Mouse (Mus musculus) retina, postnatal 7 days (tissue): ENCODE measurements around the gene Arl2.
"Not testable (repeated sequence)": the region's sequence is repeated elsewhere in the genome, so short reads cannot be mapped to it uniquely, and the experiment has no call there.

Source experiments
- DNase-seq: peaks from one replicate; pipeline ENCODE4 v3.0.0-alpha.2; 2012; ENCODE audit warnings: low read depth, low spot score

The Arl2 gene

DNA sequence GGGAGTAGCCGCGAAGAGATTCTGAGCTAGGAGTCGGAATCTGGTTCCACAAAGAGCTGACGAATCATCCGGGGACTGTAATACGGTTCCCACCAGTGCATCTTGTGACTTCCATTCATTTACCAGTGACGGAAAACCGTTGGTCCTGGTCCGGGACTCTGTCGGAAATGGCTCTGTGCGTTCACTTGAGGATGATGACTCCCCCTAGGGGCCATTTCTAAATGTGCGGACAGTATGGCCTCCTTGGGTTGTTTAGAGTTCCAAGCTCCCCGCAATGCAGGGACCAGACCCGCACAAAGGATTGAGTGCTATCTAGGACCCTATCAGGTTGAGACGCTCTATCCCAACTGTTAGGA, at the start of gene Arl2:
Arl2 (minus strand) TSS at position 155 of the 356 bp plus-strand sequence.
- DNase-seq: peak; percentile 82

DNA sequence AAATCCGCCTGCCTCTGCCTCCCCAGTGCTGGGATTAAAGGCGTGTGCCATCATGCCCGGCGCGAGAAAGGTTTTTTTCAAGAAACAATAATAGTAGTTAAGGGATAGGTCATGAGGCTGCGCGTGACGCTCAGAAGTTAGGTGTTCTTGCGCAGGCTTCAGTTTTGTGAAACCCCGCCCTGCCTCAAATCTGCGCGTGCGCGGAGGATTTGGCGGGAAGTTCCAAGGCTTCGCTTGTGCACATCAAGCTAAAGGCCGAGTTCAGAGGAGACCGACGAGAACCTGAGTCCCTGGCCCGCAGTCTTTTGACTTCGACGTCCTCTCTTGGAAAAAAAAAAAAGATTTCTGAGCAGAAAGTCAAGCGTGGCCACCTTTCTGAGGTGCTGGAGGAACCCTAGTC, 42.8 kb upstream of the Arl2 start, which contains the start of gene Majin:
Majin (plus strand) TSS at position 258 of the 400 bp plus-strand sequence.
- no peak for DNase-seq

DNA sequence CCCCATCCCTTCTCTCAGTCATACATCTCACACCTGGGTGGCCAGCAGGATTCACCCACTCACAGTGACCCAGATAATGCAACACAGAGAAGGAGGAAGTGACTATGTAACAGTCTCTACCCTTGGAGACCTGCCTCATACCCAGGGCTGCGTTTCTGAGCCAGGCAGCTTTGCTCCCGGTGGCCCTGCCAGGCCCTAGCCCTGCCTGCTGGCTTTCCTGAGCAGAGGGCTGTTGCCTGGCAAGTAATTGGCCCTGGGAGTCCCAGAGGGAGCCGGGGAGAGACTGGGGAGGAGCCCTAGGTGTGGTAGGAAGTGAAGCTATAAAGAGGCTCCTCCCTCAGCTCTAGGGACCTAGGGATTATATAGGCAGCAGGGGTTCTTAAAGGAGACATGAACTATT, 41.2 kb upstream of the Arl2 start:
- peak; percentile 27 for DNase-seq

DNA sequence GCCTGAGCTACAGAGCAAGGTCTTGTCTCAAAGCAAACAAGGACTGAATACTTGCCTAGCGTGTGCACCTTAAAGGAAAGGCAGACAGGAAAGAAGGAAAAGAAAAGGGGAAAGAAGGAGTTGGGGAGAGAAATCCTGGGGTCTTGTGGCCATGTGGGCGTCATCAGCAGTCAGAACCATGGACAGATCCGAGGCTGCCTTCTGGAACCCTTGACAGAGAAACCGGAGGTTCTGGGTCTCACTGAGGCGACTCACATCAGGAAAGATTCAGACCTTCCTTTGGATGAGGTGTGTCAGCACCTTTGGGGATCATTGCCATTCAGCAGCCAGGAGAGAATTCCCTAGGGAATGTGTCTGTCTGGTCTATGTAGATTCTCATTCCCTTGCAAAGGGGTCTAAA, 40.3 kb upstream of the Arl2 start:
- no peak for DNase-seq

DNA sequence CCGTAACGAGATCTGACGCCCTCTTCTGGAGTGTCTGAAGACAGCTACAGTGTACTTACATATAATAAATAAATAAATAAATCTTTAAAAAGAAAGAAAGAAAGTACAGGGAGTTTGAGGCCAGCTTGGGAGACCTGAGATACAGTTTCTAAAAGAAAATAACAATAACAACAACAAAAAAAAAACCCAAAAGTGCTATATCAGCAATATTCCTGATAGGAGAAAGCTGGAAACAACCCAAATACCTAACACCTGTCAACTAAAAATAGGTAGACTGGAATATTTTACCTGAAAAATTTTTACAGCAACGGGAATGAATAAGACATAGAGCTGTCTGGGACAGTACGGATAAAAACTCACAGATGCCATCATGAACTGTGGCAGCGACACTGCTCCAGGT, 37.4 kb upstream of the Arl2 start:
- DNase-seq: no peak

DNA sequence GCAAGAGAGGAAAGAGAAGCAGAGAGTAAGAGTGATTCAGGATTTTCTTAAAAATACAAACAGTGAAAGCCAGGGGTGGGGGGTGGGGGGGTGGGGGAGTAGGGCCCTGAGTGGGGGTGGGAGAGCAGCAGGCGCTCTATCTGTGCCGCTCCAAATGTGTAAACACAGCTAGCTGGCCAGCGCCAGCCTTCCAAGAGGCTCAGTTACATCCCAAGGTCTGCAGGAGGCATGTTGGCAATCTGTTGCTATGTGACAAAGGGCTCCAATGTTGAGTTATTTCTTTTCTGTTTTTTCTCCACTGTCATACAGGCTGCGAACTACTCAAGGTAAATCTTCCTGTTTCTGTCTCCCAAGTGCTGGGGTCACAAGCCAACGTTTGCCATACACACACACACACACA, 33.4 kb upstream of the Arl2 start:
- no peak for DNase-seq

DNA sequence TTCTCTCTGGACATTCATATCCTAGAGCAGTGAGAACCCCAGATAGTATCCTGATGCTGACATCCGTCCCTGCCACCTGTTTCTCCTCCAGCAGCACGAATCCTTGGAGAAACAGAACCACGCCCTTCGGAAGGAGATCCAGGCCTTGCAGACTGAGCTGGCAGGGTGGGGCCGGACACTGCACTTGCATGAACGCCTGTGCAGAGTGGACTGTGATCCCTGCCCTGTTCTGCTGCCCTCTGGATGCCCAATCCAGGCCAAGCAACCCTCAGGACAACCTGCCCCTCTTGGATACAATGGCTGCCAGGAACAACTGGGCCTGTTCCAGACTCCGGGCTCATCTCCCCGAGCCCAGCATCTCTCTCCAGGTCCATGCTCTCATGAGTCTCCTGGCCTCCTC, 29.9 kb upstream of the Arl2 start:
- DNase-seq: no peak

DNA sequence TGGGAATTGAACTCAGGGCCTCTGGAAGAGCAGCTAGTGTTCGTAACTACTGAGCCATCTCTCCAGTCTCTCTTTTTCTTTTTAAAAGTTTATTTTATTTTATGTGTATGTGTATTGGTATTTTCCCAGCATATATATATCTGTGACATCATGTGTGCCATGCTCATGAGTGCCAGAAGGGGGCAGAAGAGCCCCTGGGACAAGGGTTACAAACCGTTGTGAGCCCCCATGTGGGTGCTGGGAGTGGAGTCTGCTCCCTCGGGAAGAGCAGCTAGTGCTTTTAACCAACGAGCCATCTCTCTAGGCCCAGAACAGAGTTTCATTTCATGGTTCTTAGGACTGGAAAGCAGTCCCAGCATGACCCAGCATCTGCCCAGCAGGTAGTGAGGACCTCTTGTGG, 25.4 kb upstream of the Arl2 start:
- DNase-seq: no peak

DNA sequence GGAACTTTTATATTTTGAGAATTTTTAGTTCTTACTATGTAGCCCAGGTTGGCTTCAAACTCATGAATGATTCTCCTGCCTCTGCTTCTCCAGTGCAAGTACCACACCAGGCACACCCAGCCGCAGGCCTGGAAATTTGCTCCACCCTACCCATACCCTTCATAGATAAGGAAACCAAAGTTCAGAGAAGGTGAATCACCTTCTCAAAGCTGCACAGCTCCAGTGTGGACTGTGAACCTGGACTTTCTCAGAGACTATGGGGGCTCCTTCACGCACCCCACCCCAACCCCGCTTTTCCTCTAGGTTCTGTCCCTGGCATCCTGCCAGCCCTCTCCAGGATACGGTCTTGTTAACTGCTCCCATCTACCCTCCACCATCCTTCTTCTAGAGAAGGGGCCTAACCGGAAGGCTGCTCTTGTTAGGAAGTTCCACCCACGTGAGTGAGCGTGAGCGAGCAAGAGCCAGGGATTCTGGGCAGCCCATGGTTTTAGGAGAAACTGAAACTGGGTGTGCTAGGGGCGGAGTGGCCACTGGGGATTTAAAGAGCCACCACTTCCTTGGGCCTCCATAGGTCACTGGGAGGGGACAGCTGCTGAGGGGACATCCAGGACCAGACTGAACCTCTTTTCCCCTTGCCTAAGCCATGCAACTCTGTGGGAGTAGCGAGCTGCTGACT, 22.7 kb upstream of the Arl2 start:
- no peak for DNase-seq

DNA sequence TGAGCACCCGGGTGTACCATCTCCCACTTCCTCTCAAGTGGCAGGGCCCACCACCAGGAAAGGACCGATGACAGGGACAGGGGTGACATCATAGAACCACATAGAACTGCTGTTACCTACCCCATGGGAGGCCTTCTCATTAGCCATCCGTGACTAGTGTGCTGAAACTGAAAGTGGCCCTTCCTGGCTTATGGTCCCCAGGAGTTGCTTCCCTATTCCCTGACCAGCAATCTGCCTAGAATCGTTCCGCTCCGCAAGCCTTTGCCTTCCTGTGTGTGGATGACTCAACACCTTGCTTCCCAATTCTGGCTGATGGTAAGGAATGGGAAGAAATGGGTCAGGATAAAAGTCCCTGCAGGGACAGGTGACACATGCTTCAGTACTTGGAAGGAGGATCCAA, 15.9 kb upstream of the Arl2 start:
- no peak for DNase-seq

DNA sequence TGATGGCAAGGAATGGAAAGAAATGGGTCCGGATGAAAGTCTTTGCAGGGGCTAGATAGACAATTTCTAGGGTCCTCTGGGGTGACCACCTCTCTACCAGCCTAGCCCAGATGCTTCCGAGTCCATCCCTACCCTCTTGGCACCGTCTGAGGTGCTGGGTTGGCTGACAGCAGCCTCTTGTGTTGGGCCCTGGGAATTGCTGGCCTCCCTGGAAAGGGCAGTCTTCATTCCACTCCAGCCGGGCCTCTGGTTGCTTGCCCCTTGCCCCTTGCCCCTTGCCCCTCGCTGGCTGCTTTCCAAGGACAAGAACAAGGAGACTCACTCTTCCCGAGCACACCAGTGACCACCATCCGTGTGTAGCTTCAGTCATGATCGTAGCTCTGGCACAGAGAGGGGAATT, 15.0 kb upstream of the Arl2 start:
- DNase-seq: no peak

DNA sequence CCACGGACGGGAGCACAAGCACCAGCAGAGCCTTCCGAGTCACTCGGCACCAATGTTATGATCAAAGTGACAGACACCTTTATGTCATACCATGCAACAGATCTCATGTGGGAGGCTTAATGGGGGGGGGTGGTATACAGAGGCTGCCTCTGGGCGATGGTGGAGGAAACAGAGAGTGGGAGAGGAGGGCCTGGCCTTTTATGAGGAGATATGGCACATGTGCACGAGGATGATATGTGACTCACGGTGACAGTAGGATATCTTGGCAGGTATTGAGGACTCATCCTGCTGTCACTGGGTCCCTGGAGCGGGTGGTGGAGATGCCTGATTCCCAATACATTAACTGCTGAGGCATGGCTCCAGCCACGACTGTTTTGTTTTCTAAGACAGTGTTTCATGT, 13.8 kb upstream of the Arl2 start:
- DNase-seq: no peak

DNA sequence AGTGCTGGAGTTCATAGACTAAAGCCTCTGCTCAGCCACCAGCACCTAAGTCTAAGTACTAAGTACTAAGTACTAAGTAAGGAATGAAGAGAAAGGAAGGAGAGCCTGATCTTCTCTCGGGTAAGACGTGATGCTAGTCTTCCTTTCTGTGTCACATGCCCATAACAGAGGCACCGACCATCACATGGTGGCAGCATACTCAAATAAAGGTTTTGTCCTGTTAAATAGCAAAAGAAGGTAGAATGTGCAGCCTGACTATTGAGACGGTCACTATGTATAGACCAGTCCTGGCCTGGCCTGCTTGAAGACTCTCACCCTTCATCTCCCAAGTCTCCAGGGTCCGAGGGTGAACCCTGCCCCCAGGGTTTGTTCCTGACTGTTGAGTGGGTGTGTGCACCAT, 3.5 kb upstream of the Arl2 start:
- DNase-seq: no peak

DNA sequence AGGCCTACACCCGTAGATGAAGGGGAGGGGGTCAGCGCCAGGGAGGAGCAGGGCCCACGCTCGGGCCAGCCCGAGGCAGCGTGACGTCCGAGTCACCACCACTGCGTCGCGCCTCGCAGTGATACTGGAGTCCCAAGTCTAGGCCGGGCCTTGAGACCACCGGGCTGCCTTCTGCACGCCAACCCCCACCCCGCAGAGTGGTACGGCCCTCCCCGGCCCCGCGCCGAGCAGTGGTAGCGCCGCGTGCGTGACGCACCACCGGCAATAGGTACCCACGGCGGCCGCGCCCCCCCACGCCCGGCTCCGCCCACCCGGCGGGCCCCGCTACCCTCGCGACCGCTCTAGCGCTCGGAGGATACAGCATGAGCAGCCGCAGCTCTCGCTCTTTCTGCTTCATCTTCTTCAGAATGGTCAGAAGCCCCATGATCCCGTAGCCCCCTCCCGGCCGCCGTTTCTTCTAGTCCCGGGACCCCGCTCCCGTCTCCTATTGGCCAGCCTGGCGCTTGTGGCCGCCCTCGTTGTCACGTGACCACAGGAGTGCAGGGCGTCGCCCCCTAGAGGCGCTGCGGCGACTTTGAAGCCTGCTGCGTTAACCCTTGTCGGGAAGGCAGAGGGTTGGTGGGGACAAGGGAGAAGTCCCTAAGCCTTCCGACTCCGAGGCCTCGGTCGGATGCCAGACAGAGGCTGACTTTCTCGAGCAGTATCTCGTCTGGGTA, 512 bp downstream of the Arl2 start, which contains the start of gene Batf2:
Batf2 (plus strand) TSS at position 306 of the 716 bp plus-strand sequence.
- peak; percentile 91 for DNase-seq

DNA sequence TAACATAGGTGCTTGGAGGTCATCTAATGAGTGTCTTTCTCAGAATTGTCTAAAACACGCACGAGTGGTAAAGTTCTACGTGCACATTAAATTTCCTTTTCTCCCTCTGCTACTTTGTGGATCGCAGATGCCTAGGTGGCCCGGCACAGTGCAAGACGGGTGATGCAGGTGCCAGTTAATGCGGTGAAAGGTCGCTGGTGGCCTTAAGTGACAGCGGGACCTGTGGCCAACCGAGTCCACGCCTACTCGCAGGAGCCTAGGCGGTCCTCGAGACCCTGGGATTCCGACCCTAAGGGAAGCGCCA, 1.0 kb downstream of the Arl2 start:
- DNase-seq: no peak

DNA sequence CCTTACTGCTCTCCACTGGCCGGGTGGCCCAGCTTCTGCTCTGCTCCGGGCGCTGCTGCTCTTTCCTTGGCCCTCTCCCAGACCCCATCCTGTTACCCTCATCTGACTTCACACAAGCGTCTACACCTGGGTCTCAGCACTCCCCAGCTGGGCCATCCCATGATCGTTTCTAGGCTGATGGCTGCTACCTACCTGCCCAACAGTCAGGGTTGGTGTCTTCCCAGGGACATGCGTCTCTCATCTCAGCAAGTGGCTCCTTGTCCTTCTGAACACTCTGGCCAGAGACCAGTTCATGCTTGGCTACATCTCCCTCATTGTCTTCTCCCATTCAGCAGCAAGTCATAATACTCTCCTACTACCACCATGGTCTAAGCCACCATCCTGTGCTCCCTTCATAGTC, 1.6 kb downstream of the Arl2 start:
- DNase-seq: no peak

DNA sequence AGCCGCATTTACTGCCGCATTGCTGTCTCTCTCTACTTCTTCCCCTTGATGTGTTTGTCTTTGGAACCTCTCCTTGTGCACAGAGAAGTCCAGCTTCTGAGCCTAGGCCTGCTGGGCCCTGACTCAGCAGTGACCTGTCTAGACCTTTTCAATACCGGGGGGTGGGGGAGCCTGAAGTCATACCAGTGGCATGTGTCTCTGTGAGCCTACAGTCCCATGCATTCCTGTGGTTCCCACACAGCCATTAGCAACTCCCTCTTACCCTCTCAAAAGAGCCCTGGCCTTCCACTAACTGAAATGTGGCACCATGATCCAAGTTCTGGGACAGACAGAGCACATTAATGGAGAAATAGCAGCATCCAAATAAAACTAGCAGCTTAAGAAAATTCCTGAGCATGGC, 5.0 kb downstream of the Arl2 start:
- DNase-seq: no peak

DNA sequence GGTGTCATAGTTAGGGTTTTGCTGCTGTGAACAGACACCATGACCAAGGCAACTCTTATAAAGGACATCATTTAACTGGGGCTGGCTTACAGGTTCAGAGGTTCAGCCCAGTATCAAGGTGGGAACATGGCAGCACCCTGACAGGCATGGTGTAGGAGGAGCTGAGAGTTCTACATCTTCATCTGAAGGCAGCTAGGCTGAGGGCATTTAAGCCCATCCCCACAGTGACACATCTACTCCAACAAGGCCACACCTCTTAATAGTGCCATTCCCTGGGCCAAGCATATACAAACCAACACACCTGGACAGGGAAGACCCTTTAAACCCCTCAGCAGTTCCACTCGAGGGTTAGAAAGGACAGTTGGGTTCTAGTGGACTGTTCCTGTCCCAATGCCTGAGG, 8.2 kb downstream of the Arl2 start:
- DNase-seq: not testable (repeated sequence)

DNA sequence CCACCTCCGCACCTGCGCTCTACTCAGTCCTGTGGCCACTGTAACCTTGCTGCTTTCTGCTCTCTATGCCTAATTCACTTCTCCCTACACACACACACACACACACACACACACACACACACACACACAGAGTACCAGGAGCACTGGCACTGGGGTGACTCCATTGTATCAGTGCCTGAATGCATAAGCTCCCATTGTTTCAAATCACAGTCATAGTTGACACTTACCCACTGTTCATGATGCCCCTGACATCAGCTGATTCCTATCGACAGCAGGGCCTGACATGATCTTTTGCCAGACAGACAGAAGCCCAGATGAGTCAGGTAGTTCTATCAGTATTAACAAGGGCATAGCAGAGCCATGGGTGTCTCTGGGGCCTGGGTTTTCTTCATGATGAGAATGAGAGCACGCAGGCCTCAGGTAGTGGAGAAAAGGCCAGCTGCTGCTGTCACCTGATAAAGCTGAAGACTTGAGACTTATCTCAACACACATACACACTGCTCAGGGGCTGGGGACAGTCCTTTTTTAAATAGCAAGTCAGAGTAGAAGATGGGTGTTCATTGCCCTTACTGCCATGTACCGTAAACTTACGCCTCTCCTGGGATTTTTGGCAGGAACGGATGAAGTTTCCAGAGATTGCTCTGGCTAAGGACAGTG, 9.0 kb downstream of the Arl2 start:
- DNase-seq: no peak

DNA sequence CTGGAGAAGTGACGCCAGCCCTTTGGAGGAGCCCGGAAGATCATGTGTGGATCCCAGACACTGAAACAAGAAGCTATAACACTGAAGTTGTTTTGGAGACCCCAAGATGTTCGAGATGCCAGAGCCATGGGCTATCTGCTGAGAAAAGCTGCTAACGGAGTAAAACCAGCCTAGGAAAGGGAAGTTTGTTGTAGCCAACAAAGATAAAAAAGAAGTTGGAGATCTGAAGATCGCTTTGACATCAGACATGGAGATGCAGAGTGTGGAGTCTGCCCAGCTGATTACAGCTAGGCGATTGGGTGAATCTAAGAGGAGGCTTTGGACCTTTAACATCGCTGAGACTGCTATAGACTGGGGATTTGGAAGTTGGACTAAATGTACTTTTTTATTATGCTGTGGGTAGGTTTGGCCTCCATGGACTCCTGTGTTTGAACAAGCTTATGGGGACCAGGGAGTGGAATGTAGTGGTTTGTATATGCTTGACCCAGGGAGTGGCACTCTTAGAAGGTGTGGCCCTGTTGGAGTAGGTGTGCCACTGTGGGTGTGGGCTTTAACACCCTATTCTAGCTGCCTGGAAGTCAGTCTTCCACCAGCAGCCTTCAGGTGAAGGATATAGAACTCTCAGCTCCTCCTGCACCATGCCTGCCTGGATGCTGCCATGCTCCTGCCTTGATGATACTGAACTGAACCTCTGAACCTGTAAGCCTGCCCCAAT, 10.8 kb downstream of the Arl2 start:
- DNase-seq: not testable (repeated sequence)

DNA sequence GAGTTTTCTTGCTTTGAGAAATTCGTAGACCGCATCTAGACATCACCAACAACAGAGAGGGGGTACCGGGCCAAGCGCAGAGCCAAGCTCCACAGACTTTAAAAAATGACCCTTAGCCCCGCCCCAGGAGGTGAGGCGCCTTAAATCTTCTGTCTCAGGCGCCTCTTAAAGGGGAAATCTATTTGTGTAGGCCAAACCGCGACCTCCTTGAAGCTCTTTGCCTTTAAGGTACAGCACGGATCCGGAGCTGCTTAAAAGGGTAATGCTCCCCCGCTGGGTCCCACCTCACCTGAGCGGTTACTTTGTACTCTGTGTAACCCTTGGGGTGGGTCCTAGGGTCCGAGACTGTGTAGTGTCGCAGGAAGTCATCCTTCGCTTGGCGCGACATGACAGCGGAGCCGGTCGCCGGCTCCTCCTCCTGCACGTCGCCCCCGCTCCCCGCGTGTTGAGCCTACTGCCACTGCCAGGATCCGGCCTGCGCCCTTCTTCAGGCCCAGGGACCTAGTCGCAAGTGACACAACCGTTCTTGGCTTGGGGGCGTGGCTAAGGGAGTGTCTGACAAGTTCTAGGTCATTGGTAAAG, 13.5 kb downstream of the Arl2 start, which contains the start of gene Snx15:
Snx15 (minus strand) TSS at position 545 of the 582 bp plus-strand sequence.
- peak; percentile 91 for DNase-seq
